Mouse (Mus musculus) heart, embryonic 16.5 days (tissue): ENCODE measurements around the gene Lsm7. TPM values are rescaled to one million over a fixed set of nuclear protein-coding genes. Genes with fewer than 3 reads are reported as not detected.

ENCODE experiments used
- ATAC-seq: fragments of 200-750 bp; cut with Nextera tagmentation; replicated peaks from 2 replicates; pipeline ENCODE4 v1.8.0; 2017; ENCODE audit warnings: moderate number of reproducible peaks; ENCODE audit not compliant: insufficient read depth, low FRiP score; ENCODE audit errors: extremely low read depth
- H3K27ac ChIP-seq: fragments of 300-500 bp; sonication (generic); 2 replicates; pipeline ENCODE4 v1.5.1; 2014; ENCODE audit warnings: mild to moderate bottlenecking, low read length, control low read depth, moderate library complexity
- H3K27me3 ChIP-seq: fragments of 300-500 bp; sonication (generic); 2 replicates; pipeline ENCODE4 v1.6.1; 2014; ENCODE audit warnings: low read length, mixed read lengths; ENCODE audit not compliant: control insufficient read depth, insufficient read depth
- H3K36me3 ChIP-seq: fragments of 300-500 bp; sonication (generic); 2 replicates; pipeline ENCODE4 v1.6.1; 2014; ENCODE audit not compliant: control insufficient read depth, insufficient read depth
- H3K4me1 ChIP-seq: fragments of 300-500 bp; sonication (generic); 2 replicates; pipeline ENCODE4 v1.6.1; 2014; ENCODE audit warnings: low read length, mixed read lengths; ENCODE audit not compliant: control insufficient read depth, insufficient read depth
- H3K4me2 ChIP-seq: fragments of 300-500 bp; sonication (generic); 2 replicates; pipeline ENCODE4 v1.6.1; 2014; ENCODE audit warnings: low read depth, mild to moderate bottlenecking, control low read depth, low read length
- H3K4me3 ChIP-seq: fragments of 300-500 bp; sonication (generic); 2 replicates; pipeline ENCODE4 v1.5.1; 2014; ENCODE audit warnings: mild to moderate bottlenecking, control low read depth, low read length
- H3K9ac ChIP-seq: fragments of 300-500 bp; sonication (generic); 2 replicates; pipeline ENCODE4 v1.6.1; 2014; ENCODE audit warnings: low read length, control low read depth
- H3K9me3 ChIP-seq: fragments of 300-500 bp; sonication (generic); replicated peaks from 2 replicates; pipeline ENCODE4 v1.6.1; 2016; ENCODE audit warnings: low read length; ENCODE audit not compliant: control insufficient read depth
- WGBS: fragments of 180-500 bp; shearing (Covaris S2); extraction: QIAGEN DNeasy Blood & Tissue Kit; methylation state at CpG from one replicate; pipeline ENCODE4 v1.1.7; 2014; 5-methylcytosine and 5-hydroxymethylcytosine counted together
- polyA plus RNA-seq: library from polyadenylated mRNA; unstranded; fragments of >200 nt; fragmentation: Nextera tagmentation; extraction: Ambion mirVana; gene quantifications from 2 replicates; pipeline ENCODE4 v1.2.1, GENCODE M21; 2015

Lsm7 gene
- polyA plus RNA-seq, 1 experiment from 2014 or later: 148 TPM

GRCm38 (mm10) chr10:80843931-80844547, 11.0 kb downstream of the Lsm7 start, which contains the start of gene Lingo3:
Gene Lingo3 (minus strand): TSS chr10:80844039.
- peaks cover 12% of the 10 kb centered on the region for H3K4me1 ChIP-seq
- H3K9me3 ChIP-seq: no peaks in the 10 kb centered on the region
- peak within 1 kb of the TSS; percentile 57 for H3K9ac ChIP-seq
- peaks cover 26% of the 10 kb centered on the region for H3K27me3 ChIP-seq
- H3K36me3 ChIP-seq: no peaks in the 10 kb centered on the region
- H3K4me3 ChIP-seq: peak within 1 kb of the TSS; percentile 54
- ATAC-seq: no peak
- H3K4me2 ChIP-seq: peak within 1 kb of the TSS; percentile 79
- no peak within 1 kb of the TSS for H3K27ac ChIP-seq
- WGBS: 6% methylated on average over 48 of the region's 51 CpGs

GRCm38 (mm10) chr10:80843087-80843930, 11.7 kb downstream of the Lsm7 start:
- Histone ChIP-seq H3K36me3 (no peaks in the 10 kb centered on the region), H3K9me3 (no peaks in the 10 kb centered on the region), H3K27me3 (peaks cover 26% of the 10 kb centered on the region), H3K4me3 (peak overlapping the region; percentile 54), H3K27ac (no peak overlapping the region), H3K4me1 (peaks cover 7% of the 10 kb centered on the region), H3K9ac (peak overlapping the region; percentile 57), H3K4me2 (peak overlapping the region; percentile 79)
- ATAC-seq: no peak
- WGBS: 10% methylated on average over 32 of the region's 32 CpGs

- H3K9ac ChIP-seq: no peak overlapping the region
- ATAC-seq: no peak
- no peak overlapping the region for H3K4me3 ChIP-seq
- H3K27ac ChIP-seq: no peak overlapping the region
- H3K4me1 ChIP-seq: peaks cover 14% of the 10 kb centered on the region
- no peaks in the 10 kb centered on the region for H3K9me3 ChIP-seq
- no peaks in the 10 kb centered on the region for H3K36me3 ChIP-seq
- H3K27me3 ChIP-seq: peaks cover 26% of the 10 kb centered on the region
- no peak overlapping the region for H3K4me2 ChIP-seq
- 80% methylated on average over 15 of the region's 15 CpGs for WGBS
These were observed 12.7 kb downstream of the Lsm7 start for GRCm38 (mm10) chr10:80842334-80842733.

GRCm38 (mm10) chr10:80841685-80842084, 13.3 kb downstream of the Lsm7 start:
- H3K9ac ChIP-seq: no peak overlapping the region
- no peaks in the 10 kb centered on the region for H3K9me3 ChIP-seq
- no peak overlapping the region for H3K4me2 ChIP-seq
- ATAC-seq: no peak
- WGBS: 86% methylated on average over 2 of the region's 2 CpGs
- no peak overlapping the region for H3K27ac ChIP-seq
- peaks cover 26% of the 10 kb centered on the region for H3K27me3 ChIP-seq
- H3K36me3 ChIP-seq: no peaks in the 10 kb centered on the region
- peaks cover 20% of the 10 kb centered on the region for H3K4me1 ChIP-seq
- no peak overlapping the region for H3K4me3 ChIP-seq

- H3K27me3 ChIP-seq: peaks cover 43% of the 10 kb centered on the region
- no peak for ATAC-seq
- no peaks in the 10 kb centered on the region for H3K9me3 ChIP-seq
- no peak overlapping the region for H3K4me2 ChIP-seq
- H3K4me3 ChIP-seq: no peak overlapping the region
- H3K9ac ChIP-seq: no peak overlapping the region
- peaks cover 22% of the 10 kb centered on the region for H3K4me1 ChIP-seq
- WGBS: 64% methylated on average over 6 of the region's 6 CpGs
- H3K36me3 ChIP-seq: no peaks in the 10 kb centered on the region
- no peak overlapping the region for H3K27ac ChIP-seq
These were observed 15.2 kb downstream of the Lsm7 start for GRCm38 (mm10) chr10:80839848-80840247.

GRCm38 (mm10) chr10:80838346-80838912, 16.6 kb downstream of the Lsm7 start:
- H3K9ac ChIP-seq: 0 out of 2 replicates have a peak overlapping the region, but pooled peaks have one; percentile 3
- H3K27ac ChIP-seq: peak overlapping the region; percentile 71
- no peaks in the 10 kb centered on the region for H3K9me3 ChIP-seq
- H3K27me3 ChIP-seq: peaks cover 45% of the 10 kb centered on the region
- peaks cover 20% of the 10 kb centered on the region for H3K4me1 ChIP-seq
- 58% methylated on average over 2 of the region's 2 CpGs for WGBS
- no peak overlapping the region for H3K4me3 ChIP-seq
- ATAC-seq: no peak
- no peak overlapping the region for H3K4me2 ChIP-seq
- no peaks in the 10 kb centered on the region for H3K36me3 ChIP-seq

- 12% methylated on average over 2 of the region's 2 CpGs for WGBS
- 0 out of 2 replicates have a peak overlapping the region, but pooled peaks have one; percentile 3 for H3K9ac ChIP-seq
- H3K36me3 ChIP-seq: no peaks in the 10 kb centered on the region
- ATAC-seq: peak; percentile 78
- H3K4me1 ChIP-seq: peaks cover 18% of the 10 kb centered on the region
- H3K4me3 ChIP-seq: no peak overlapping the region
- 0 out of 2 replicates have a peak overlapping the region, but pooled peaks have one; percentile 10 for H3K4me2 ChIP-seq
- peak overlapping the region; percentile 71 for H3K27ac ChIP-seq
- no peaks in the 10 kb centered on the region for H3K9me3 ChIP-seq
- H3K27me3 ChIP-seq: peaks cover 42% of the 10 kb centered on the region
These were observed 17.2 kb downstream of the Lsm7 start for GRCm38 (mm10) chr10:80837827-80838226.

- Histone ChIP-seq H3K27me3 (peaks cover 39% of the 10 kb centered on the region), H3K9ac (0 out of 2 replicates have a peak overlapping the region, but pooled peaks have one; percentile 33), H3K4me3 (no peak overlapping the region), H3K27ac (no peak overlapping the region; the same call in none of the 2 replicates), H3K4me2 (0 out of 2 replicates have a peak overlapping the region, but pooled peaks have one; percentile 2), H3K9me3 (no peaks in the 10 kb centered on the region), H3K4me1 (peaks cover 18% of the 10 kb centered on the region), H3K36me3 (no peaks in the 10 kb centered on the region)
- 39% methylated on average over 7 of the region's 7 CpGs for WGBS
- no peak for ATAC-seq
These were observed 18.0 kb downstream of the Lsm7 start for GRCm38 (mm10) chr10:80836949-80837379.
